Mouse (Mus musculus): ENCODE results near the gene Robo3. TPM values are rescaled to one million over a fixed set of nuclear protein-coding genes. Genes with fewer than 3 reads are reported as not detected.

Robo3 gene
- polyA plus RNA-seq, 1 experiment from 2014 or later, result 0.16 TPM

- no peak overlapping the region for H3K4me3 ChIP-seq (ENCODE audit: low read depth, low read length)
- no peak overlapping the region for H3K9ac ChIP-seq (ENCODE audit: low read length)
- no peak for DNase-seq (ENCODE audit: low spot score)
- H3K27ac ChIP-seq (replicated peaks; ENCODE audit: low read depth, low read length), result no peak overlapping the region
- no peaks in the 10 kb centered on the region for H3K9me3 ChIP-seq (ENCODE audit: control insufficient read depth, low read length)
- no peaks in the 10 kb centered on the region for H3K36me3 ChIP-seq (ENCODE audit: control insufficient read depth, insufficient read depth, low read length)
- H3K4me1 ChIP-seq (ENCODE audit: control insufficient read depth, insufficient read depth, low read length), result 0 out of 2 replicates have a peak, but pooled peaks cover 3% of the 10 kb centered on the region
- H3K4me2 ChIP-seq (ENCODE audit: low read depth, severe bottlenecking), result no peak overlapping the region
- no peak for ATAC-seq (ENCODE audit: insufficient number of reproducible peaks, low FRiP score, low TSS enrichment, low read depth)
- WGBS, result 82% methylated on average over 7 of the region's 7 CpGs
- no peaks in the 10 kb centered on the region for H3K27me3 ChIP-seq (ENCODE audit: control insufficient read depth, insufficient read depth, low read length)
These were observed 61.7 kb downstream of the Robo3 start for GRCm38 (mm10) chr9:37371232-37371801.

DNA sequence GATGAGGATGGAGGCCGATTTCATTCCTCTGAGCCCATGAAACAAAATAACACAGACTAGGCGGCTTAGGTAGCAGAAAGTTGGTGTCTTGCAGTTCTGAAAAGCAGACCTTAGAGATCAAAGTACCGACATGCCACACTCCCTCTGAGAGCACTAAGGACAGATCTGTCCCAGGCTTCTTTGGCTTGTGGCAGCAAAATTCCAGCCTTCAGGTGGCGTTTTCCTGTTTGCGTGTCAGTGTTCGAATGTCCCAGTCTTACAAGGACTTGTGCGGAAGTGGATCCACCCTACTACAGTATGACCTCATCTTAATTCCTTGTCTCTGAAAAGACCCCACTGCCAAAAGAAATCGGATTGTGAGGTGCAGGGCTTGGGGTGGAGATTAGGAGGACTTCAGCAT, 64.2 kb downstream of the Robo3 start:
- Histone ChIP-seq H3K4me2 (ENCODE audit: low read depth, severe bottlenecking) (no peak overlapping the region), H3K9ac (ENCODE audit: low read length) (no peak overlapping the region), H3K36me3 (ENCODE audit: control insufficient read depth, insufficient read depth, low read length) (no peaks in the 10 kb centered on the region), H3K27me3 (ENCODE audit: control insufficient read depth, insufficient read depth, low read length) (no peaks in the 10 kb centered on the region), H3K4me3 (ENCODE audit: low read depth, low read length) (no peak overlapping the region), H3K27ac (replicated peaks; ENCODE audit: low read depth, low read length) (no peak overlapping the region), H3K9me3 (ENCODE audit: control insufficient read depth, low read length) (no peaks in the 10 kb centered on the region), H3K4me1 (ENCODE audit: control insufficient read depth, insufficient read depth, low read length) (0 out of 2 replicates have a peak, but pooled peaks cover 3% of the 10 kb centered on the region)
- no peak for DNase-seq (ENCODE audit: low spot score)
- ATAC-seq (ENCODE audit: insufficient number of reproducible peaks, low FRiP score, low TSS enrichment, low read depth), result no peak
- WGBS, result 77% methylated on average over 8 of the region's 8 CpGs

- Histone ChIP-seq H3K4me1 (ENCODE audit: control insufficient read depth, insufficient read depth, low read length) (0 out of 2 replicates have a peak, but pooled peaks cover 3% of the 10 kb centered on the region), H3K9me3 (ENCODE audit: control insufficient read depth, low read length) (no peaks in the 10 kb centered on the region), H3K4me3 (ENCODE audit: low read depth, low read length) (no peak overlapping the region), H3K27me3 (ENCODE audit: control insufficient read depth, insufficient read depth, low read length) (no peaks in the 10 kb centered on the region), H3K36me3 (ENCODE audit: control insufficient read depth, insufficient read depth, low read length) (no peaks in the 10 kb centered on the region), H3K27ac (replicated peaks; ENCODE audit: low read depth, low read length) (no peak overlapping the region), H3K4me2 (ENCODE audit: low read depth, severe bottlenecking) (no peak overlapping the region), H3K9ac (ENCODE audit: low read length) (no peak overlapping the region)
- WGBS, result 77% methylated on average over 11 of the region's 11 CpGs
- no peak for ATAC-seq (ENCODE audit: insufficient number of reproducible peaks, low FRiP score, low TSS enrichment, low read depth)
- no peak for DNase-seq (ENCODE audit: low spot score)
These were observed 64.8 kb downstream of the Robo3 start for GRCm38 (mm10) chr9:37368081-37368830.

DNA sequence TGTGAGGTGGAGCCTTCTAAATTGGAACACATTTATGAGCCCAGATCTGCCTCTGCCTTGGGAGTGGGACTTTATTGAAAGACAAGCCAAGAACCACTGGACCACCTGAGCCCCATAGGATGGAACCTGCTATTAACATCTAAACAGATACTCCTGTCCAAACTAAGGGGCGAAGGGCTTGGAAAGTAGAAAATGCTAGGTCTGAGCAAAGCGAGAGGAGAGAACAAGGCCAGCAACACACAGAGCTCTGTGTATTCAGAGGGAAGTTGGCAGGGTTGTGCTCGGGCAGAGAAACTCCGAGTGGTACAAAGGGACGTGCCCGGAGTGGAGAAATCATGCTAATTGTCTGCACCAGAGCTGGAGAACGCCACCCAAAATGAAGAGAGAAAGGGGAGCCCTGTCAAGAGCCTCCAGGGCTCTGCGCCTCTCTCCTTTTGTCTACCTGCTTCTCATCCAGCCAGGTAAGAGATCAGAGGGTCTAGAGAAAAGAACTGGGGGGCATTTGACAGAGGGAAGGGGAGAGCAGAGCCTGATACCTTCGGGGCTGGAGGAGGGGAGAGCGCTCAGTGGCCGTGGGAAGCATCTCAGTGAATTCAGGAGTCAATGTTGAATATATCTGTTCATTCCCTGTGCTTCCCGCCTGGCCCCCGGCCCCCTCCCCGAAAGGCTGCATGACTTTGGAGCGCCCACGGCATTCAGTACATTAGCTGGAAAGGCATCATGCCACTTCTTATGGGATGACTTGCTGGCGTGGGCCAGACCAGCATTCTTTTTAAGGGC, 65.6 kb downstream of the Robo3 start, which contains the start of gene Hepacam:
Gene Hepacam, plus strand, starts transcription at position 51 of the 780 bp plus-strand sequence.
- WGBS, result 86% methylated on average over 17 of the region's 17 CpGs
- 0 out of 2 replicates have a peak, but pooled peaks cover 3% of the 10 kb centered on the region for H3K4me1 ChIP-seq (ENCODE audit: control insufficient read depth, insufficient read depth, low read length)

GRCm38 (mm10) chr9:37365706-37366105, 67.3 kb downstream of the Robo3 start:
- Histone ChIP-seq H3K4me2 (ENCODE audit: low read depth, severe bottlenecking) (no peak overlapping the region), H3K9ac (ENCODE audit: low read length) (no peak overlapping the region), H3K4me3 (ENCODE audit: low read depth, low read length) (no peak overlapping the region), H3K36me3 (ENCODE audit: control insufficient read depth, insufficient read depth, low read length) (no peaks in the 10 kb centered on the region), H3K4me1 (ENCODE audit: control insufficient read depth, insufficient read depth, low read length) (0 out of 2 replicates have a peak, but pooled peaks cover 3% of the 10 kb centered on the region), H3K9me3 (ENCODE audit: control insufficient read depth, low read length) (no peaks in the 10 kb centered on the region), H3K27me3 (ENCODE audit: control insufficient read depth, insufficient read depth, low read length) (no peaks in the 10 kb centered on the region), H3K27ac (replicated peaks; ENCODE audit: low read depth, low read length) (no peak overlapping the region)
- DNase-seq (ENCODE audit: low spot score), result no peak
- no peak for ATAC-seq (ENCODE audit: insufficient number of reproducible peaks, low FRiP score, low TSS enrichment, low read depth)
- WGBS, result 68% methylated on average over 5 of the region's 5 CpGs

More for the DNA sequence above, 65.6 kb downstream of the Robo3 start, which contains the start of gene Hepacam:
- H3K4me3 ChIP-seq (ENCODE audit: low read depth, low read length), result no peak within 1 kb of the TSS
- DNase-seq (ENCODE audit: low spot score) (no peak), ATAC-seq (ENCODE audit: insufficient number of reproducible peaks, low FRiP score, low TSS enrichment, low read depth) (no peak)
- H3K36me3 ChIP-seq (ENCODE audit: control insufficient read depth, insufficient read depth, low read length), result no peaks in the 10 kb centered on the region
- H3K9me3 ChIP-seq (ENCODE audit: control insufficient read depth, low read length), result no peaks in the 10 kb centered on the region
- no peak within 1 kb of the TSS for H3K9ac ChIP-seq (ENCODE audit: low read length)
- H3K27ac ChIP-seq (replicated peaks; ENCODE audit: low read depth, low read length), result no peak within 1 kb of the TSS
- H3K27me3 ChIP-seq (ENCODE audit: control insufficient read depth, insufficient read depth, low read length), result no peaks in the 10 kb centered on the region
- no peak within 1 kb of the TSS for H3K4me2 ChIP-seq (ENCODE audit: low read depth, severe bottlenecking)

Other genes with a start within 250 kb of the Robo3 start
- 11.4 and 11.5 TPM in 2 replicates for gene Tmem218, start 225.0 kb downstream of the Robo3 start, polyA plus RNA-seq (2014; fragmentation: Nextera tagmentation; extraction: Ambion mirVana)
- 1.1 and 1.4 TPM in 2 replicates for gene Slc37a2, start 177.5 kb downstream of the Robo3 start, polyA plus RNA-seq (2014; fragmentation: Nextera tagmentation; extraction: Ambion mirVana)
- gene Ccdc15, start 84.8 kb downstream of the Robo3 start, polyA plus RNA-seq (2014; fragmentation: Nextera tagmentation; extraction: Ambion mirVana), result 6.1 and 6.6 TPM in 2 replicates
- gene Hepacam, start 65.9 kb downstream of the Robo3 start, polyA plus RNA-seq (2014; fragmentation: Nextera tagmentation; extraction: Ambion mirVana), result 0.07 TPM in 1 of 2 replicates, not detected in the other
- 6.6 and 9.0 TPM in 2 replicates for gene Robo4, start 31.3 kb downstream of the Robo3 start, polyA plus RNA-seq (2014; fragmentation: Nextera tagmentation; extraction: Ambion mirVana)
- 34.1 and 35.6 TPM in 2 replicates for gene Msantd2, start 56.1 kb upstream of the Robo3 start, polyA plus RNA-seq (2014; fragmentation: Nextera tagmentation; extraction: Ambion mirVana)
- 27.4 and 30.4 TPM in 2 replicates for gene Esam, start 94.8 kb upstream of the Robo3 start, polyA plus RNA-seq (2014; fragmentation: Nextera tagmentation; extraction: Ambion mirVana)
- 0.55 and 0.87 TPM in 2 replicates for gene Vsig2, start 106.0 kb upstream of the Robo3 start, polyA plus RNA-seq (2014; fragmentation: Nextera tagmentation; extraction: Ambion mirVana)
- 1.7 and 2.6 TPM in 2 replicates for gene Nrgn, start 119.7 kb upstream of the Robo3 start, polyA plus RNA-seq (2014; fragmentation: Nextera tagmentation; extraction: Ambion mirVana)
- gene Siae, start 122.5 kb upstream of the Robo3 start, polyA plus RNA-seq (2014; fragmentation: Nextera tagmentation; extraction: Ambion mirVana), result 5.0 and 7.2 TPM in 2 replicates
- 5.4 and 7.2 TPM in 2 replicates for gene Spa17, start 180.5 kb upstream of the Robo3 start, polyA plus RNA-seq (2014; fragmentation: Nextera tagmentation; extraction: Ambion mirVana)
- 135 and 136 TPM in 2 replicates for gene Tbrg1, start 224.1 kb upstream of the Robo3 start, polyA plus RNA-seq (2014; fragmentation: Nextera tagmentation; extraction: Ambion mirVana)
- gene Panx3, start 236.0 kb upstream of the Robo3 start, polyA plus RNA-seq (2014; fragmentation: Nextera tagmentation; extraction: Ambion mirVana), result not detected in 2 replicates